Mouse (Mus musculus): Measurements from ENCODE around the gene Csk. TPM values are rescaled to one million over a fixed set of nuclear protein-coding genes. Genes with fewer than 3 reads are reported as not detected.

Csk gene
- total RNA-seq (2014; fragmentation: Nextera tagmentation) (151 and 213 TPM in 2 replicates), total RNA-seq (2017) (158 and 213 TPM in 2 replicates)

- no peak for ATAC-seq (replicated peaks; ENCODE audit: low FRiP score, low TSS enrichment, poor library complexity, severe bottlenecking)
These were observed at the start of gene Csk for GRCm38 (mm10) chr9:57653283-57653682. Gene Csk, minus strand, starts transcription at chr9:57653631.

- no peak for ATAC-seq (replicated peaks; ENCODE audit: low FRiP score, low TSS enrichment, poor library complexity, severe bottlenecking)
These were observed 45.2 kb upstream of the Csk start for GRCm38 (mm10) chr9:57698466-57699150.

GRCm38 (mm10) chr9:57697380-57697779 lies 43.9 kb upstream of the Csk start:
- peak; percentile 73 for ATAC-seq (replicated peaks; ENCODE audit: low FRiP score, low TSS enrichment, poor library complexity, severe bottlenecking)

- ATAC-seq (replicated peaks; ENCODE audit: low FRiP score, low TSS enrichment, poor library complexity, severe bottlenecking): peak; percentile 59
These were observed 43.2 kb upstream of the Csk start for GRCm38 (mm10) chr9:57696380-57697285.

- ATAC-seq (replicated peaks; ENCODE audit: low FRiP score, low TSS enrichment, poor library complexity, severe bottlenecking): no peak
These were observed 40.7 kb upstream of the Csk start for GRCm38 (mm10) chr9:57694108-57694507.

DNA sequence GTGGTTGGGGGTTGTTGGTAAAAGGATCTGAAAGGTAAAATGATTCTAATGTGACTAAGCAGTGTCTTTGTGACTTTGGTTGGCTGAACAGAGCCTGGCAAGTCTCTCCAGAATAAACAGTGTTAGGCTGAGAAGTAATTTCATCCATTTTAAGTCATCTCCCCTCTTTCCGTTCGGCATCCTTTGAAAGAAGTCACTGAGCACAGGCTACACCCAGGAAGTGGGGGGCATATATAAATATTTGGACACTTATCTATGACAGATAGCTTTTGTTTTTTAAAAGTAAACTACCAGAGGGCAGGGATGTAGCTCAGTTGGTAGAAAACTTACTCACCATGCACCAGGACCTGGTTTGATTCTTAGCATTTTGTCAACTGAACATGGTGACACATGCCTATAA lies 35.2 kb upstream of the Csk start:
- no peak for ATAC-seq (replicated peaks; ENCODE audit: low FRiP score, low TSS enrichment, poor library complexity, severe bottlenecking)

DNA sequence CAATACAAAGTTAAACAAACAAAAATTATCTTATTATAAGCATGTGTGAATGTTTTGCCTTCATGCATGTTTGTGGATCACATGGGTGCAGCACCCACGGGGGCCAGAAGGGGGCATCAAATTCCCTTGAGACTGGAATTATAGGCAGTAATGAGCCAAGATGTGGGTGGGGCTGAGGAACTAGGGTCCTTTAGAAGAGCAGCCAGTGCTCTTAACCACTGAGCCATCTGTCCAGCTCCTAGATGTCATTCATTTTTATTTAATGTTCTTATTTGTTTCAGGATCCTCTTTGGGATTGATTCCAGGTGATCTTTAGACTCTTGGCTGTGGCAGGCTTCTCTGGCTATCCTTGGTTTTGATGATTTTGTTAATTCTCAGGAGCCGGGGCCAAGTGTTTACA lies 34.7 kb upstream of the Csk start:
- peak; percentile 55; the same call in 1 of the 2 replicates for ATAC-seq (replicated peaks; ENCODE audit: low FRiP score, low TSS enrichment, poor library complexity, severe bottlenecking)

DNA sequence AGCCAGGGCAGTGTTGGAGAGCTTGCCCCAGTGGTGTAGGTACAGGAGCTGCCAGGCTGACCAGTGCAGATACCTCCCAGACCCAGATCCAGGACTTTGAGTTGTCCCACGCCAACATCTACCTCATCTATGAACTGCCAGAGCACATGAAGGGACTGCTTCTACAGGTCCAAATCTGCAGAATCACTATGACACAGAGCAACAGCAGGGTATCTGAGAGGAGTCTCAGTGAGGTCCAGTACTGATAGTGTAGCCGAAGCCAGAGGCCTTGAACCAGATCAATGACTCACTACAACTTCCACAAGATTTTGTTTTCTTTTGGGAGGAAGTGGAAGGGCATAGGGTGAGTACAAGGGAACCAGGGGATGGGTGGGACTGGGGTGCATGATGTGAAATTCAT lies 34.3 kb upstream of the Csk start, which contains the start of gene Cyp1a1:
TSS of gene Cyp1a1 (plus strand) at position 178 of the 400 bp plus-strand sequence.
- ATAC-seq (replicated peaks; ENCODE audit: low FRiP score, low TSS enrichment, poor library complexity, severe bottlenecking): no peak

GRCm38 (mm10) chr9:57686011-57686410 lies 32.6 kb upstream of the Csk start:
- no peak for ATAC-seq (replicated peaks; ENCODE audit: low FRiP score, low TSS enrichment, poor library complexity, severe bottlenecking)

DNA sequence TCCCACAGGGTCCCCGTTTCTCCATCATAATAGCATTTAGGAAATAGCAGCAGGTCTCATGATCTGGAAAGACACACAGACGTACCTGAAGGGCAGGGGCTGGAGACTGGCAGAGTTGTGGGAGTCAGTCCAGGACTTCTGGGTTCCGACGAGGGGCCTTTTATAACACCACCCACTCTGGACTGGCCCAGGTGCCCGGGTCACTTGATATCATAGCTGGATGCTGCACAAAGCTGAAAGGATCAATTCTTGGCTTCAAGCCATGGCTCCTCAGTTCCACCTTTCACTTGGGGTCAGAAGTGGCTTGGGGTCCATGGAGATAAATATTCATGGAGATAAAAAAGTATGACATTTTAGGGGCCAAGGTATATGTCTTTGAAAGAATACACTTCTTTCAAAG lies 30.1 kb upstream of the Csk start, which contains the start of gene Cyp1a2:
TSS of gene Cyp1a2 (minus strand) at position 184 of the 400 bp plus-strand sequence.
- no peak for ATAC-seq (replicated peaks; ENCODE audit: low FRiP score, low TSS enrichment, poor library complexity, severe bottlenecking)

DNA sequence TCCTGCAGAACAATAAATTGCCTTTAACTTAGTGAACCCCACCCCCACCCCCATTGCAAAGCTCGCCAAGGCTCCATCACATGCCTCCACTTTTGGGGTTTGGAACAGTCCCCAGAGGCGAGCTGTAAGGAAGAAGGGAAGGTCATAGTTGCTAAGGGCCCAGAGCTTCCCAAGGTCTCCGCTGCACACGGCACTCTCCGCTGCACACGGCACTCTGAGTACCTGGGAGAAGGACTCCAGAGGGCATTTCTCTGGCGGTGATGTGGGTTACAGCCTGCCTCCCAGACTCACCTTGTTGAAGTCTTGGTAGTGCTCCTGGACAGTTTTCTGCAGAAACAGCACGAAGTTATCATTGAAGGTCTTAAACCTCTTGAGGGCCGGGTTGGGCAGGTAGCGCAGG lies 28.0 kb upstream of the Csk start:
- ATAC-seq (replicated peaks; ENCODE audit: low FRiP score, low TSS enrichment, poor library complexity, severe bottlenecking): no peak

GRCm38 (mm10) chr9:57671500-57671899 lies 18.1 kb upstream of the Csk start:
- no peak for ATAC-seq (replicated peaks; ENCODE audit: low FRiP score, low TSS enrichment, poor library complexity, severe bottlenecking)

DNA sequence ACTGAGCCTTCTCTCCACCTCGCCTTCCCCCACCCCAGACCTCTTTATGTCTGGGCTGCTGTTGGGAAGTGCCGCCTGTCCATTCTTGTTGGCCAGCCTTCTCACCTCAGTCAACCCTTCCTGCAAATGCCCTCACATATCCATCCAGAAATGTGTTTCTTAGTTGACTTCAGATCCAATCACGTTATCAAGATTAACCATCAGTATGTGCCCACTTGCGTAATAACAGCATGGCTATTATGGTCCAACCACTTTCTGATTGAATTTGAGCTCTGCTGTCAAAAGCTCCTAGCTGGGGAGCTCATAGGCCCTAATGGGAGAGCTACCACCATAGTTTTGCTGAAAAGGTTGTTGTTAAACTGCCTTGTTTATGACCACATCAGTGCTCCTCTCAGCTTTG lies 17.6 kb upstream of the Csk start:
- no peak for ATAC-seq (replicated peaks; ENCODE audit: low FRiP score, low TSS enrichment, poor library complexity, severe bottlenecking)

- no peak for ATAC-seq (replicated peaks; ENCODE audit: low FRiP score, low TSS enrichment, poor library complexity, severe bottlenecking)
These were observed 16.1 kb upstream of the Csk start for GRCm38 (mm10) chr9:57669566-57669965.

DNA sequence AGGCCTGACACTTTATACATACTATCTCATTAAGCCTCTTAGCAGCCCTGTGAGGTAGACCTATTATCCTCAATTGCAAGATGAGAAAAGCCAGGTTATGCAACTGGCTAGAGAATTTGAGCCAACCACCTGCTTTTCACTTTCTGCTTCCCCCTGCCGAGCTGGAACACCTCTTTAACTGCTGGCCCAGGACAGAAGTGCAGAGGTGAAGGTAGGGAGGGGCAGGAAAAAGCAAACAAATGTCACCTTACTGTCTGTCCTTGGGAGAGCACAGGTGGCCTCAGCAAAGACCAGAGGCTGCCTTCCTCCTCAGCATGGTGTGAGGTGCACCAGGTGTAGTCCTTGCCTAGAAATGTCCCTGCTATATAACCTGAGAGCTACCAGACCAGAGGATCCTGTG lies 14.8 kb upstream of the Csk start:
- ATAC-seq (replicated peaks; ENCODE audit: low FRiP score, low TSS enrichment, poor library complexity, severe bottlenecking): no peak

DNA sequence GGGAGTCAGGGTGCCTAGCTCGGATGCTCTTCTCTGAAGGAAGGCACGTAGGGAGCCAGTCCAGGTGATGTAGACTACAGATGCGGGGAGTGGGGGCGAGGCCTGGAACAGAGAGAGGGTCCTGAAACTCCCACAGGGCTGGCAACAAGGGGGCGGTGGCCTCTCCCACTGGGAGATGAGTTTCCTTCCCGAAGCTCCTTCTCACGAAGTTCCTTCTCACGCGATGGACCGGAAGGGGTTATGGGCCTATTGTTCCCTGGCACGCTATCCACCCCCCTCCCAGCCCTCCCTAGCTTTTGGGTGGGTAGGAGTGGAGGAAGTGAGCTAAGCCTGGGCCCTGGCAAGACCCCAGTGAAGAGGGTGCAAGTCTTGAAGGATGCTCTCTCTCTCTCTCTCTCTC lies 14.4 kb upstream of the Csk start:
- ATAC-seq (replicated peaks; ENCODE audit: low FRiP score, low TSS enrichment, poor library complexity, severe bottlenecking): no peak

DNA sequence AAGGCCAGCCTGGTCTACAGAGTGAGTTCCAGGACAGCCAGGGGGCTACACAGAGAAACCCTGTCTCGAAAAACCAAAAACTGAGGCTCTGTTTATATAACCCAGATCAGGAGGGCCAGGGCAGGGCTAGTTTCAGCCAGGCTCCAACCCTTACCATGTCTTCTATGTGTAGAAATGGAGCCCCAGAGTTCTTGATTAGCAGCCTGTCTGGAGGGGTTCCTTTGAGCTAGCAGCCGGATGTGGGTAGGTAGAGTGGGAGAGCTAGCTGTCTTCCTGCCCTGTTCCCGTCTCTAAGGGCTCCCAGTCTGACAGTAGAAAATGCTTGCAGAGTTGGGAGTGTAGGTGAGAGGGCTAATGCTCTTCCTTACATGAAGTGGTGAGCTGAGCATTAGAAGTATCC lies 13.7 kb upstream of the Csk start:
- ATAC-seq (replicated peaks; ENCODE audit: low FRiP score, low TSS enrichment, poor library complexity, severe bottlenecking): no peak

- no peak for ATAC-seq (replicated peaks; ENCODE audit: low FRiP score, low TSS enrichment, poor library complexity, severe bottlenecking)
These were observed 13.1 kb upstream of the Csk start for GRCm38 (mm10) chr9:57666536-57666935.

DNA sequence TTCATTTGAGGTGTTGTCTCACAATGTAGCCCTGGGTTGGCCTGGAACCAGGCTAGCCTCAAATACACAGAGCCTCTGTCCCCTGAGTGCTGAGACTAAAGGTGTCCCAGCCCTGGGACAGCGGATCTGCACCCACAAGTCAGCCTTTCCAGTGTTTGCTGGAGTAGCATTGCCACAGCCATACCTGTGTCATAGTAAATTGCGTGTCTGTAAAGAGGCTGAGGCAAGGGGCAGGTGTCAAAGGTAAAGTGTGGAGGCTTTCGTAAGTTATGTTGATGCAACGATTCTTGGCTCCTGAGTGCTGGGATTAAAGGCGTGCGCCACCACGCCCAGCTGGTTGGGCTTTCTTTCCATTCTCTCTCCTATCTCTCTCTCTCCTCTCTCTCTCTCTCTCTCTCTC lies 11.2 kb upstream of the Csk start:
- ATAC-seq (replicated peaks; ENCODE audit: low FRiP score, low TSS enrichment, poor library complexity, severe bottlenecking): no peak

- no peak for ATAC-seq (replicated peaks; ENCODE audit: low FRiP score, low TSS enrichment, poor library complexity, severe bottlenecking)
These were observed 8.1 kb upstream of the Csk start for GRCm38 (mm10) chr9:57661552-57661951.

DNA sequence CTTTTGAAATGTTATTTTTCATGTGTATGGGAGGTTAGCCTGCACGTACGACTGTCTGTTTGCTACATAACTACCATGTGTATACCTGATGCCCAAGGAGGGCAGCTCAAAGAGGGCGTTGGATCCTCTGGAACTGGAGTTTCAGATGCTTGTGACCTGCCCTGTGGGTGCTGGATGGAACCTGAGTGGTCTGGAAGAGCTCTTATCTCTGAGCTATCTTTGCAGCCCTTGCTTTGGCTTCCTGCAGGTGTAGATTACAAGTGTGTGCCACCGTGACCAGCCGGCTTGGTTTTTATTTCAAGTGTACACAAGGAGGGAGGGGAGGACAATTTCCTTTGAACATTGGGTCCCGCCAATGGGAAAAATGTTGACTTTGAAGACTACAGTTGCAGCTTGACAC lies 7.1 kb upstream of the Csk start:
- ATAC-seq (replicated peaks; ENCODE audit: low FRiP score, low TSS enrichment, poor library complexity, severe bottlenecking): peak; percentile 56
